Mouse (Mus musculus) intestine, embryonic 15.5 days (tissue): ENCODE data around the gene Frzb. TPM values are rescaled to one million over a fixed set of nuclear protein-coding genes. Genes with fewer than 3 reads are reported as not detected.

Source experiments
- polyA plus RNA-seq: library from polyadenylated mRNA; unstranded; fragments of >200 nt; fragmentation: Nextera tagmentation; extraction: Ambion mirVana; gene quantifications from 2 replicates; pipeline ENCODE4 v1.2.1, GENCODE M21; 2015

Frzb gene
- polyA plus RNA-seq, 1 experiment from 2014 or later: 2.1 TPM

Other genes with a start within 250 kb of the Frzb start
- not detected in 2 replicates for gene Prdx6b, start 155.2 kb downstream of the Frzb start, polyA plus RNA-seq
- 56.4 and 64.9 TPM in 2 replicates for gene Dnajc10, start 132.2 kb downstream of the Frzb start, polyA plus RNA-seq
- 64.7 and 69.4 TPM in 2 replicates for gene Nckap1, start 133.8 kb upstream of the Frzb start, polyA plus RNA-seq
- 16.4 and 16.5 TPM in 2 replicates for gene Dusp19, start 169.4 kb upstream of the Frzb start, polyA plus RNA-seq
- 37.5 and 38.8 TPM in 2 replicates for gene Nup35, start 169.6 kb upstream of the Frzb start, polyA plus RNA-seq